Mouse (Mus musculus): ENCODE results near the gene Fkbp1a.
A peak's percentile ranks its signal among the peaks of the same experiment; 100 is the strongest.

Gene Fkbp1a

GRCm38 (mm10) chr2:151542323-151543062 lies at the start of gene Fkbp1a:
Fkbp1a (plus strand) TSS chr2:151542483.
- peak; percentile 97 for DNase-seq

DNA sequence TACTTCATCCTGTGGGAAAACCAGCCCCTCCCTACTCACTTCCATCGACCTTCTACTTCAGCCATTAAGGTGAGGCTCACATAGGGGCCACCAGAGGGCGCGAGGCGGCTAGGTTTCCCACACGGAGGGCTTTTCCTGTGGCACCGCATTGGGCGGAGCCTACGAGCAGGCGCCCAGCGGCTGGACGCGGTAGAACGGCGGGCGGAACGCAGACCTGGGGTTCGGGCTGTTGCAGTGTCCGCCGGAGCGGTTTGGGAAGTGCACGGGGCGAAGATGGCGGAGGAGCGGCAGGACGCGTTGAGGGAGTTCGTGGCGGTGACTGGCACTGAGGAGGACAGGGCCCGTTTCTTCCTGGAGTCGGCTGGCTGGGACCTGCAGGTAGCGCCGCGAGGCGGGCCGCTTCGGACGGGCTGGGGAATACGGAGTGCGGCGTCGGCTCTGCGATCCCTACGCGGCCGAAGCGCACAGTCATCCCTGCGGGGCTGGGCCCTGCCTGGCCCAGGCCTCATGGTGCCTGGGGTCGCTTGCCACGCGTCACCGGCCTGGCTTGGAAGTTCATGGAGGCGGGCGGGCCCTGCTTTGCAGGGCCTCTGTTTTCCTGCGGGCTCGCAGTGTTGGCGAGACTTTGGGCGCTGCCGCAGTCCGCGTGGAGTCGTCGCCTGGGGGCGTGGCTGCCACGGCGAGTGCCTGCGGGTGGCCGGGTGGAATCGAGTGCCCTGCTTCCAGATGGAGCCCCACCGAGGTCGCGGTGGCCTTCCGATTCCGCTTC lies 48.1 kb upstream of the Fkbp1a start, which contains the start of gene Nsfl1c:
Nsfl1c (plus strand) TSS at position 148 of the 769 bp plus-strand sequence.
- DNase-seq: peak; percentile 96

GRCm38 (mm10) chr2:151498358-151498757 lies 43.9 kb upstream of the Fkbp1a start:
- no peak for DNase-seq

DNA sequence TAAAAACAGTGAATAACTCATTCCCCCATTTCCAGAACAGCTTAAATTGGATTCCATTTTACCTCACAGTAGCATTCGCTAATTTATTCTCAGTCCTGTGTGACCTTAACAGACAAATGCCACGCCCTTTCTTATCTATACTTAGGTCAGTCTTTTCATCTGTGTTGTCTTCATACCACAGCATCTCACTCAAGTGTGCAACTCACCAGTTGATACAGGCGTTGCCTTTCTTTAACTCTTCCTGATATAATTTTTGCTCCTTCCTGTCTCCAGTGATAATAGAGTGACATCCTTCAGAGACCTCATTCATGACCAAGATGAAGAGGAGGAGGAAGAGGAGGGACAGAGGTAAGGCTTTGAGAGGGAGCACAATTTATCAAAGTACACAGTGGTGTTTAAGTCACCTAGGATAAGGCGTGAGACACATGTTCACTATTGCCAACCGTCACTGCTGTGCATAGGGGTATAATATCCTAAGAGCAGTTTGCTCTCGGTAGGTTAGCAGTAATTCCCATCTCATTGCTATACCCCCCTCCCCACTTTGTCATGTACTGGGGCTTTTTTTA lies 41.8 kb upstream of the Fkbp1a start:
- no peak for DNase-seq

DNA sequence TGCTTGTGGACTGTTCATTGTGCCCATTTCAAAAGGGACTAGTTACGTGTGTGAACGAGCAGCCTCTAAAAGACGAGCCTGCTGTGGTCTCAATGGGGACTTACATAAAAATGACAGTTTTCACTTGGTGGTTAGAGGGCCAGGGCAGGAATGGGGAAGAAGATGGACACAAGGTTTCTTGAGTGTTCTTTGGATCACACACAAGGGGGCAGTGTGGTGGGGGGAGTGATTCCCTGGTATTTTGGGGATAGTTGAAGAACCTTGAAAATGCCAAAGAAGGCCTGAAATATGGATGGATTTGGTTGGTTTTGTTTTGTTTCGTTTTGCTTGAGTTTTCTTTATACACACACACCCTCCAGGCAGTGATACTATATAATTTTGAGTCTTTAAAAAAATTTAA lies 38.1 kb upstream of the Fkbp1a start:
- DNase-seq: no peak

- peak; percentile 66 for DNase-seq
These were observed 30.1 kb upstream of the Fkbp1a start for GRCm38 (mm10) chr2:151512199-151512598.

DNA sequence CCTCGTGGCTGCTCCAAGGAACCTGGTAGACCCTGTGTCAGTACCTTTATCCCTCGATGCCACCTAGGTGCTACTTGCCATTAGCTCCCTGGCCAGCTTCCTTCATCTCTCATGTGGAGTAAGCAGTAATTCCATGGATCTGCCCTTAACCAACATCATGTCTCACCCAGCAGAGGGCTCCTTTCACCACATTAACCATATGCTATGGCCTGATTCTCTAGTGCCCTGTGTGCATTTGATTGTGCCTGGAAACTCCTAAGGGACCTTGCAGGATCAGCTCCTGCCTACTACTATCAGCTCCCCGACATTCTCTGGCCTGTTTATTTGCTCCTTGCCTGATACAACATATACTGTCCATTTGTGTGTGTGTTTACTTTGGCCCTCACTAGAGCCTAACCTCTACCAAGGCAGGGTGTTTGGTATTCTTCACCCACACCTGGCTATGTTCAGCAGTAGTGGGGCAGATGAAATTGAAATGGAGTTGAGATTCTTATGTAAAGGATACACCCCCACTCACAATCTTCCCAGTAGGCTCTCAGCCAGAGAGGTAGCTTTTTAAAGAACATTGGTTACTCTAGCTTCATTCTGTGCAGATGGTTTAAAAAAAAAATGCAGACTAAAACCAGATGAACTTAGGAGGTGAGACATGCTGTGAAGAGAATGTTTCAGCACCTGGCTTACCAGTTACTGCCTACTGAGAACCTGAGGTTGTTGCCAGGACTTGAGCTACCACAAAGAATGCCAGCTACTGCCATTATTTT lies 28.6 kb upstream of the Fkbp1a start:
- DNase-seq: no peak

DNA sequence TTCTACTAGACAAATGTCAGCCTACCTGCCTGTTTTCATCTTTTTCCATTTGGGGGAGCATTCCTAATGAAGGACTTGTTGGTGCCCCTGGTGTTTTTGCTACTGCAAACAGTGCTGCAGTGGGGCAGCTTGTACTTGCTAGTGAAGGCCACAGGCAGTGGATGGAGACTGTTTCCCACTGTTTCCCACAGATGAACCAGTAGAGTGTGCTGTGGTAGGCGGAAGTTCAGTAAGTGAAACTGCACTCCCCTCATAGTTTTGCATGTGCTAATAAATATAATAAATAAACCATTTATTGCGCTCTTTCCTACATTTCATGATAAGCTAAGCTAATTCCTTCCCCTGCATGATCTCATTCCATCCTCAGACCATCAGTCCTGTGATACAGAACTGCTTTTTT lies 23.3 kb upstream of the Fkbp1a start:
- no peak for DNase-seq

GRCm38 (mm10) chr2:151524324-151525041 lies 17.8 kb upstream of the Fkbp1a start:
- DNase-seq: no peak

GRCm38 (mm10) chr2:151525520-151525919 lies 16.8 kb upstream of the Fkbp1a start:
- DNase-seq: no peak

DNA sequence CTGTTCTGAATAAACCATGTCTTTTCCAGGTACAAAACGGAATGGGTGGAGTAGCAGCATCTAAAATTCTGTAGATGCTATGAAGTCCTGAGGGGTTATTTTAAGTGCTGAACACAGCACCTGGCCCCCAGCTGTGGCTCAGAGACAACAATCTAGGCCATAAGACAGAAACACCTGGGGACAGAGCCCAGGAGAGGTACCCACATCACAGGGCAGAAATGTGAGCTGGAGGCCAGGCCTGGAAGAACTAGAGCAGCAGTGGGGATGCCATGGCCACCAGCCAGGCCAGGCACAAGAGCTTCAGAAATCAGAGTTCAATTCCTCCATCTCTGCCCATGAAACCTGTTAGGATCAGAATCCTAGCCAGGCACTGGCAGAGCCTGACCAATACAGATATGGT lies 14.2 kb upstream of the Fkbp1a start:
- no peak for DNase-seq

DNA sequence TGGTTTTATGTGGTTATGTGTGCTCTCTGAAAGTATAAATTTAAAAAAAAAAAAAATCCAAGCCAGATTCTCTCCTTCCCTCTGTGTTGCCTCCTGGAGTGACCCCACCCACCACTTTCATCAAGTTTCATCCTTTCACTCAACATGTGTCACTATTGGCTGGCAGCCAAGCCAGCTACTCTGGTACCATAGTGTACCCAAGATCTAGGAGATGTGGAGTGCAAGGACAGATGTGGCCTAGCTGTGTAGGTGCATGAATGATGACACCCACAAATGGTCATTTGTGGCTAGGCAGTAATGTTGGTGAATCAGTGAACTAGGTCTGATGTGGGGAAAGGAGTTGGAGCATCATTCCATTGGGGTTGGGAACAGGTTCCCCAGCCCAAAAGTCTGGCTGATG lies 13.1 kb upstream of the Fkbp1a start:
- no peak for DNase-seq

GRCm38 (mm10) chr2:151530378-151531230 lies 11.7 kb upstream of the Fkbp1a start:
- DNase-seq: no peak

DNA sequence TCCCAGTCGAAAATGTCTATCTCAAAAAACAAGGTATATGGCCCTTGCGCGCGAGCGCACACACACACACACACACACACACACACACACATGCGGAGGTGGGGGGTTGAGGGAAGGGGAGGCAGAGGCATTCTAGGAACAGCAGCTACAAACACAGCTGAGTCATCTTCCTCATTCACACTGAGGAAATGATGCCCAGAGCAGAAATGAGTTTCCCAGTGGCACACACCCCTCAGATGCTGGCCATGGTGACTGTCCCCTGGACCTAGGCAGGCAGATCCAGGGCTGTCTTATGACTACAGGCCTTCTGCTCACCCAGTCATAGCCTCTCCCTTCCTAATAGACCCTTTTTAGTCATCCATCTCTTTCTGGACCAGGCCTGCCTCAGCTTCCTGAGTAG lies 8.7 kb upstream of the Fkbp1a start:
- DNase-seq: no peak

GRCm38 (mm10) chr2:151535961-151536617 lies 6.2 kb upstream of the Fkbp1a start:
- no peak for DNase-seq

DNA sequence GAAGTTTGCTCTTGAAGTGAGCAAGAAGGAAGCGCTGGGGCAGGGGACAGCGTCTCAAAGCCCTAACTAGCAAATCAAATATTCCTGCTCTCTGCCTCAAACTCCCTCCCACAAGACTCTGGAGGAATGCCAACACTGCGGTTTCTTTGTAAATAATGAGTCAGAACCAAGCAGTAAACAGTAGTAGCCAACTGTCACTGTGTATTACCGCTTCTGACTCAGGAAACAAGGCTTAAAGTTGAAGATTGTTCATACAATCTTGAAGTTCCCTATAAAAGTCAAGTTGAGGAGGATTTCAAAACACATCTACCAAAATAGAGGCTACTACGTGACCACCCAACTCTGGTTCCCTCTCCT lies 5.7 kb upstream of the Fkbp1a start:
- DNase-seq: peak; percentile 35

- no peak for DNase-seq
These were observed 3.6 kb upstream of the Fkbp1a start for GRCm38 (mm10) chr2:151538646-151539045.

DNA sequence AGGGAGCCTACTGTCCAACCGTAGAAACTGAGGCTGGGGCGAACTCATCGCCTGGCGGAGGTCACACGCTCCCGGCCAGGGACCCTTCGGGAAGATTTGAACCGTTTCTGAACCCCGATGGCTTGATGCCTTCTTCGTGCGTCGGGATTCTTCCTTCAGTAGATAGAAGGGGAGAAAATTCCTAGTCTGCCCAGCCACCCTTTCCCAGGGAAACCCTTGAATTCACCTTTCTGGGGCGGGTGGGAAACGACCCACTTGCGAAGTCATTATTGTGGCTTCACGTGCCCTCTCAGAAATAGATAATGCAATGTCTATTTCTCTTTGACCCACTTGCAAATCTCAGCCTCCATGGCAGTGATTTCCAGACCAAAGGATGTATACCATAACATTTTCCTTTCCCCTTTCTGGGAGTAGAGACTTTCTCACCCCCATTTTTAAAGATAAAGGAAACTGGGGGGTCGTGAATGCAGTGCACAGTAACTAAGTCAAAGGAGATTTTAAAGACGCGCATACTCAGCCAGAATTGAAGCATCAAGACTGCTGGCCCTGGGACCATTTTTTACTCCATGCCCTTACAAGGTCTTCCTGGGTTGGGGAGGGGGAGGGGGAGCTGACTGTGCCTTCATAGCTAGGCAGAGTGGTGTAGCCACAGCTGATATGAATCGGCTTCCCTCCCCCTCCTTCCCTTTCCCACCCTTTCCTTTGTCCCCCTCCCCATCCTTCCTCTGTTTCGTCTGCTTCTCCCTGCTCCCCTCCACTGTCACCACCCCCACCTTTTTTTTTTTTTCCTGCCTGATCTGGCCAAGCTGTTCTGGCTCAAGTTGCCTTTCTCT lies 996 bp downstream of the Fkbp1a start:
- DNase-seq: peak; percentile 38

GRCm38 (mm10) chr2:151544673-151545072 lies 2.4 kb downstream of the Fkbp1a start:
- DNase-seq: no peak

GRCm38 (mm10) chr2:151546571-151546970 lies 4.3 kb downstream of the Fkbp1a start:
- DNase-seq: no peak
